In the genomic region with DNA sequence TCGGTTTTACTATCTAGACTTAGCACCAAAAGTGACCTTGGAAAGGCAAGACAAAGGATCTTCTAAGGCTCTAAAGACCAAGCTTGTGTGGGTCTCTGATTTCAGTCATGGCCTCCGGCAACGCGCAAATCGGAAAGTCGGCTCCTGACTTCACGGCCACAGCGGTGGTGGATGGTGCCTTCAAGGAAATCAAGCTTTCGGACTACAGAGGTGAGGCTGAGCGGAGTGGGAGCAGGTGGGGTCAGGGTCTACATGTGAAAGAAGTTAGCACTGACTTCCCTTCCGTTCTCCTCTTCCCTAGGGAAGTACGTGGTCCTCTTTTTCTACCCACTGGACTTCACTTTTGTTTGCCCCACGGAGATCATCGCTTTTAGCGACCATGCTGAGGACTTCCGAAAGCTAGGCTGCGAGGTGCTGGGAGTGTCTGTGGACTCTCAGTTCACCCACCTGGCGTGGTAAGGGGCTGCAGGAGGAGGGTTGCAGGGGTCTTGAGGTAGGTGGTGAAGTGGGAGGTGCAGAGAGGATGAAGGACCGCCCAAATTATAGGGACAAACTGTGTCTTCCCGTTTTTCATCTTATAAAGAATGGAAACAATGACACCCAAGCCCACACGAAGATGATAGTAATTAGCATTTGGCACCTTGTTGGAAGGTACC, we compare ENCODE assay signal across 8 mouse cellular contexts. TPM values are rescaled to one million over a fixed set of nuclear protein-coding genes. Genes with fewer than 3 reads are reported as not detected.
DNase-seq lines count a peak whose midpoint lies in the region; TF ChIP-seq lines count a peak whose summit lies in the region.

No protein-coding gene starts in this region.

- peaks cover 49% of the 10 kb centered on the region for H3K36me3 ChIP-seq in limb, embryonic 10.5 days
- H3K36me3 ChIP-seq in small intestine, adult 2 months (ENCODE audit: control insufficient read depth, insufficient read depth, low read length) = peaks cover 11% of the 10 kb centered on the region

- no peaks in the 10 kb centered on the region for H3K27me3 ChIP-seq in limb, embryonic 10.5 days (ENCODE audit: low read depth, poor library complexity, severe bottlenecking)
- H3K27me3 ChIP-seq in small intestine, adult 2 months (ENCODE audit: control insufficient read depth, insufficient read depth, low read length) = no peaks in the 10 kb centered on the region

- WGBS in limb, embryonic 10.5 days = 16% methylated on average over 21 of the region's 21 CpGs
- 5% methylated on average over 21 of the region's 21 CpGs for WGBS in small intestine, adult 2 months

- TF ChIP-seq POLR2A in small intestine, adult 2 months (IDR thresholded peaks at IDR 0.05; ENCODE audit: low read depth, low read length) = no peak

- peaks cover 46% of the 10 kb centered on the region for H3K4me1 ChIP-seq in limb, embryonic 10.5 days
- peaks cover 18% of the 10 kb centered on the region for H3K4me1 ChIP-seq in small intestine, adult 2 months (ENCODE audit: control insufficient read depth, insufficient read depth, insufficient read length, low read length)

- intact Hi-C loops in left cerebral cortex, postnatal 4 days (cut with DNase I) = no loop called here

- peak overlapping the region; percentile 97 for H3K27ac ChIP-seq in limb, embryonic 10.5 days
- peak overlapping the region; percentile 77 for H3K27ac ChIP-seq in small intestine, adult 2 months (ENCODE audit: insufficient read depth, low read depth, low read length)

- H3K9me3 ChIP-seq in limb, embryonic 10.5 days (replicated peaks) = no peaks in the 10 kb centered on the region

- peak; percentile 64 for DNase-seq in embryo, embryonic 10.5 days (ENCODE audit: low spot score)
- no peak for DNase-seq in embryo, embryonic 11 days
- peak; percentile 32 for DNase-seq in thymus, postnatal 4 days
- DNase-seq in thymus, postnatal 14 days = no peak
- peak; percentile 63 for DNase-seq in limb, embryonic 10.5 days (ENCODE audit: low spot score)
- no peak for DNase-seq in left cerebral cortex, postnatal 4 days
- DNase-seq in adipocyte (ENCODE audit: low spot score) = no peak

- H3K4me3 ChIP-seq in limb, embryonic 10.5 days = peak overlapping the region; percentile 69
- H3K4me3 ChIP-seq in small intestine, adult 2 months (ENCODE audit: low read depth, low read length) = peak overlapping the region; percentile 70

- TF ChIP-seq CTCF in small intestine, adult 2 months (IDR thresholded peaks at IDR 0.05; ENCODE audit: extremely low read depth, insufficient read length, insufficient replicate concordance, low read depth, low read length) = no peak

RNA-seq across cellular contexts. Expression of gene Rnaseh2a, which starts 0.7 kb away (rescaled TPM):
- polyA plus RNA-seq in limb, embryonic 10.5 days (2016; fragmentation: Nextera tagmentation; extraction: Ambion mirVana) = 156 and 168 TPM in 2 replicates
- polyA plus RNA-seq in small intestine, adult 2 months (2012; rRNA removed) = 14.5 and 29.1 TPM in 2 replicates
- 10 to 100 TPM; 41.1 to 42.1 TPM for total RNA-seq in left cerebral cortex, postnatal 4 days (2021)

RNA-seq across cellular contexts. Expression of gene Prdx2, which starts 0.9 kb away (rescaled TPM):
- 1,175 and 1,260 TPM in 2 replicates for polyA plus RNA-seq in limb, embryonic 10.5 days (2016; fragmentation: Nextera tagmentation; extraction: Ambion mirVana)
- polyA plus RNA-seq in small intestine, adult 2 months (2012; rRNA removed) = 70.6 and 141 TPM in 2 replicates
- total RNA-seq in left cerebral cortex, postnatal 4 days (2021) = 100 to 1,000 TPM; 665 to 681 TPM

RNA-seq across cellular contexts. Expression of gene Gm49661, which starts 1.0 kb away (rescaled TPM):
- polyA plus RNA-seq in limb, embryonic 10.5 days (2016; fragmentation: Nextera tagmentation; extraction: Ambion mirVana) = not detected in 2 replicates
- 3.2 TPM in 1 of 2 replicates, not detected in the other for polyA plus RNA-seq in small intestine, adult 2 months (2012; rRNA removed)
- total RNA-seq in left cerebral cortex, postnatal 4 days (2021) = not detected

RNA-seq across cellular contexts. Expression of gene Junb, which starts 8.3 kb away (rescaled TPM):
- 9.9 and 14.4 TPM in 2 replicates for polyA plus RNA-seq in limb, embryonic 10.5 days (2016; fragmentation: Nextera tagmentation; extraction: Ambion mirVana)
- 122 and 329 TPM in 2 replicates for polyA plus RNA-seq in small intestine, adult 2 months (2012; rRNA removed)
- 10 to 100 TPM; 12.5 to 13.5 TPM for total RNA-seq in left cerebral cortex, postnatal 4 days (2021)

RNA-seq across cellular contexts. Expression of gene Hook2, which starts 20.1 kb away (rescaled TPM):
- polyA plus RNA-seq in limb, embryonic 10.5 days (2016; fragmentation: Nextera tagmentation; extraction: Ambion mirVana) = 16.0 and 19.1 TPM in 2 replicates
- polyA plus RNA-seq in small intestine, adult 2 months (2012; rRNA removed) = 26.3 and 56.9 TPM in 2 replicates
- total RNA-seq in left cerebral cortex, postnatal 4 days (2021) = 10 to 100 TPM; 28.3 to 32.5 TPM

Comparison
In these comparisons a context has a peak if more than half of its experiments do, and no peak if none do; other contexts are left out.
1. DNase-seq: peak in embryo, embryonic 10.5 days (single experiment), thymus, postnatal 4 days (single experiment) and limb, embryonic 10.5 days (single experiment); none in embryo, embryonic 11 days (single experiment), thymus, postnatal 14 days (single experiment), left cerebral cortex, postnatal 4 days (single experiment) and adipocyte (single experiment).